Mouse (Mus musculus) T-helper 17 cell (primary cell): ENCODE measurements around the gene Gtf2e1.

Experiments
- in situ Hi-C, 2 experiments: fragments of 300-600 bp; cut with MboI, MseI; formaldehyde crosslinking; loops; 1 replicate in 1 of 2; 2 replicates in 1 of 2; pipeline ENCODE4 v1.15.1; 2025; ENCODE audit warnings: high pct_unique_total_duplicates in 2 of 2

The Gtf2e1 gene

GRCm38 (mm10) chr16:37486826-37487612, 52.6 kb downstream of the Gtf2e1 start:
- in situ Hi-C loops = no loop called here

GRCm38 (mm10) chr16:37478311-37479291, 61.0 kb downstream of the Gtf2e1 start:
- in situ Hi-C loops = no loop called here

- in situ Hi-C loops = no loop called here
Observed at GRCm38 (mm10) chr16:37472620-37473312, 66.8 kb downstream of the Gtf2e1 start.

- in situ Hi-C loops = no loop called here
Observed at GRCm38 (mm10) chr16:37469595-37469994, 70.0 kb downstream of the Gtf2e1 start.

- in situ Hi-C loops = no loop called here
Observed at GRCm38 (mm10) chr16:37463981-37464380, 75.6 kb downstream of the Gtf2e1 start.

GRCm38 (mm10) chr16:37462886-37463285, 76.7 kb downstream of the Gtf2e1 start:
- in situ Hi-C loops = no loop called here

GRCm38 (mm10) chr16:37461601-37462000, 78.0 kb downstream of the Gtf2e1 start:
- in situ Hi-C loops = no loop called here
